Mouse (Mus musculus): Measurements from ENCODE around the gene Tyw5.

Gene Tyw5

GRCm38 (mm10) chr1:57406187-57407151 lies at the start of gene Tyw5, which contains the start of gene Maip1:
TSS of gene Tyw5 (minus strand) at chr1:57407101.
TSS of gene Maip1 (plus strand) at chr1:57406328.
- peak; percentile 84 for DNase-seq (ENCODE audit: low spot score)

GRCm38 (mm10) chr1:57450241-57450640 lies 43.3 kb upstream of the Tyw5 start:
- DNase-seq (ENCODE audit: low spot score) = no peak

- DNase-seq (ENCODE audit: low spot score) = no peak
These were observed 38.8 kb upstream of the Tyw5 start for GRCm38 (mm10) chr1:57445679-57446078.

GRCm38 (mm10) chr1:57440771-57441170 lies 33.9 kb upstream of the Tyw5 start:
- DNase-seq (ENCODE audit: low spot score) = no peak

GRCm38 (mm10) chr1:57439026-57439425 lies 32.1 kb upstream of the Tyw5 start:
- DNase-seq (ENCODE audit: low spot score) = no peak

GRCm38 (mm10) chr1:57436954-57437353 lies 30.1 kb upstream of the Tyw5 start:
- no peak for DNase-seq (ENCODE audit: low spot score)

GRCm38 (mm10) chr1:57436408-57436807 lies 29.5 kb upstream of the Tyw5 start:
- DNase-seq (ENCODE audit: low spot score) = peak; percentile 41

- no peak for DNase-seq (ENCODE audit: low spot score)
These were observed 26.2 kb upstream of the Tyw5 start for GRCm38 (mm10) chr1:57433141-57433540.

- no peak for DNase-seq (ENCODE audit: low spot score)
These were observed 23.0 kb upstream of the Tyw5 start for GRCm38 (mm10) chr1:57429786-57430483.

- peak; percentile 40 for DNase-seq (ENCODE audit: low spot score)
These were observed 21.7 kb upstream of the Tyw5 start for GRCm38 (mm10) chr1:57428368-57429308.

- no peak for DNase-seq (ENCODE audit: low spot score)
These were observed 16.8 kb upstream of the Tyw5 start for GRCm38 (mm10) chr1:57423696-57424095.

- no peak for DNase-seq (ENCODE audit: low spot score)
These were observed 6.5 kb upstream of the Tyw5 start for GRCm38 (mm10) chr1:57413397-57413796.

GRCm38 (mm10) chr1:57408994-57409393 lies 2.1 kb upstream of the Tyw5 start:
- DNase-seq (ENCODE audit: low spot score) = no peak

- DNase-seq (ENCODE audit: low spot score) = no peak
These were observed 4.8 kb downstream of the Tyw5 start for GRCm38 (mm10) chr1:57402116-57402515.

GRCm38 (mm10) chr1:57400877-57401276 lies 6.0 kb downstream of the Tyw5 start:
- no peak for DNase-seq (ENCODE audit: low spot score)

GRCm38 (mm10) chr1:57400321-57400720 lies 6.6 kb downstream of the Tyw5 start:
- no peak for DNase-seq (ENCODE audit: low spot score)

- DNase-seq (ENCODE audit: low spot score) = no peak
These were observed 12.8 kb downstream of the Tyw5 start for GRCm38 (mm10) chr1:57394051-57394450.

GRCm38 (mm10) chr1:57392417-57392816 lies 14.5 kb downstream of the Tyw5 start:
- no peak for DNase-seq (ENCODE audit: low spot score)

GRCm38 (mm10) chr1:57390993-57391790 lies 15.7 kb downstream of the Tyw5 start:
- DNase-seq (ENCODE audit: low spot score) = no peak

- DNase-seq (ENCODE audit: low spot score) = no peak
These were observed 18.3 kb downstream of the Tyw5 start for GRCm38 (mm10) chr1:57388402-57389155.

Measured in testis, postnatal 14 days (tissue).